Mouse (Mus musculus): ENCODE results near the gene Col6a2.

The Col6a2 gene

GRCm38 (mm10) chr10:76636601-76637000 lies 13.2 kb upstream of the Col6a2 start:
- DNase-seq (ENCODE audit: inconsistent age in 2 of 2, low spot score in 1 of 2): no peak

GRCm38 (mm10) chr10:76636026-76636425 lies 12.6 kb upstream of the Col6a2 start:
- no peak for DNase-seq (ENCODE audit: inconsistent age in 2 of 2, low spot score in 1 of 2)

GRCm38 (mm10) chr10:76634584-76634983 lies 11.2 kb upstream of the Col6a2 start:
- DNase-seq (ENCODE audit: inconsistent age in 2 of 2, low spot score in 1 of 2): no peak

GRCm38 (mm10) chr10:76634094-76634571 lies 10.7 kb upstream of the Col6a2 start:
- DNase-seq (ENCODE audit: inconsistent age in 2 of 2, low spot score in 1 of 2): no peak

GRCm38 (mm10) chr10:76632630-76633029 lies 9.2 kb upstream of the Col6a2 start:
- DNase-seq (ENCODE audit: inconsistent age in 2 of 2, low spot score in 1 of 2): no peak

GRCm38 (mm10) chr10:76630657-76631056 lies 7.2 kb upstream of the Col6a2 start:
- DNase-seq (ENCODE audit: inconsistent age in 2 of 2, low spot score in 1 of 2): no peak

GRCm38 (mm10) chr10:76627714-76628113 lies 4.3 kb upstream of the Col6a2 start:
- DNase-seq (ENCODE audit: inconsistent age in 2 of 2, low spot score in 1 of 2): no peak

- no peak for DNase-seq (ENCODE audit: inconsistent age in 2 of 2, low spot score in 1 of 2)
Measured at GRCm38 (mm10) chr10:76624903-76625302, 1.5 kb upstream of the Col6a2 start.

- DNase-seq (ENCODE audit: inconsistent age in 2 of 2, low spot score in 1 of 2): no peak
Measured at GRCm38 (mm10) chr10:76623734-76624133, 304 bp upstream of the Col6a2 start.

- DNase-seq (ENCODE audit: inconsistent age in 2 of 2, low spot score in 1 of 2): no peak
Measured at GRCm38 (mm10) chr10:76622411-76622810, 1.0 kb downstream of the Col6a2 start.

GRCm38 (mm10) chr10:76612473-76612872 lies 11.0 kb downstream of the Col6a2 start:
- DNase-seq (ENCODE audit: inconsistent age in 2 of 2, low spot score in 1 of 2): no peak

GRCm38 (mm10) chr10:76602690-76603089 lies 20.7 kb downstream of the Col6a2 start:
- no peak for DNase-seq (ENCODE audit: inconsistent age in 2 of 2, low spot score in 1 of 2)

- DNase-seq (ENCODE audit: inconsistent age in 2 of 2, low spot score in 1 of 2): no peak
Measured at GRCm38 (mm10) chr10:76596338-76596737, 27.1 kb downstream of the Col6a2 start.

GRCm38 (mm10) chr10:76590197-76590596 lies 33.2 kb downstream of the Col6a2 start:
- DNase-seq (ENCODE audit: inconsistent age in 2 of 2, low spot score in 1 of 2): no peak

- DNase-seq (ENCODE audit: inconsistent age in 2 of 2, low spot score in 1 of 2): no peak
Measured at GRCm38 (mm10) chr10:76586190-76586589, 37.2 kb downstream of the Col6a2 start.

- no peak for DNase-seq (ENCODE audit: inconsistent age in 2 of 2, low spot score in 1 of 2)
Measured at GRCm38 (mm10) chr10:76584138-76584537, 39.3 kb downstream of the Col6a2 start.

- DNase-seq (ENCODE audit: inconsistent age in 2 of 2, low spot score in 1 of 2): no peak
Measured at GRCm38 (mm10) chr10:76576920-76577319, 46.5 kb downstream of the Col6a2 start.

- no peak for DNase-seq (ENCODE audit: inconsistent age in 2 of 2, low spot score in 1 of 2)
Measured at GRCm38 (mm10) chr10:76575374-76575773, 48.1 kb downstream of the Col6a2 start, which contains the start of gene Ftcd. Gene Ftcd, plus strand, starts transcription at chr10:76575648.

- no peak for DNase-seq (ENCODE audit: inconsistent age in 2 of 2, low spot score in 1 of 2)
Measured at GRCm38 (mm10) chr10:76572151-76572550, 51.3 kb downstream of the Col6a2 start.

- no peak for DNase-seq (ENCODE audit: inconsistent age in 2 of 2, low spot score in 1 of 2)
Measured at GRCm38 (mm10) chr10:76571070-76571469, 52.4 kb downstream of the Col6a2 start.

GRCm38 (mm10) chr10:76569996-76570685 lies 53.3 kb downstream of the Col6a2 start:
- no peak for DNase-seq (ENCODE audit: inconsistent age in 2 of 2, low spot score in 1 of 2)

GRCm38 (mm10) chr10:76561972-76562371 lies 61.5 kb downstream of the Col6a2 start, which contains the start of gene Spatc1l:
Gene Spatc1l, plus strand, starts transcription at chr10:76562272.
- DNase-seq (ENCODE audit: inconsistent age in 2 of 2, low spot score in 1 of 2): no peak

GRCm38 (mm10) chr10:76554061-76554460 lies 69.4 kb downstream of the Col6a2 start:
- no peak for DNase-seq (ENCODE audit: inconsistent age in 2 of 2, low spot score in 1 of 2)
